Mouse (Mus musculus): Measurements from ENCODE around the gene Capn1.

GRCm38 (mm10) chr19:6005541-6005940, 10.2 kb downstream of the Capn1 start:
- no peak for TF ChIP-seq TCF12 (IDR thresholded peaks at IDR 0.05; ENCODE audit: insufficient read depth, poor library complexity, severe bottlenecking)
- no peak for TF ChIP-seq POLR2A (IDR thresholded peaks at IDR 0.05; ENCODE audit: insufficient read length, low read depth)
- TF ChIP-seq POLR2AphosphoS2 (IDR thresholded peaks at IDR 0.05; ENCODE audit: insufficient read length, low read depth), result no peak
- TF ChIP-seq USF1 (IDR thresholded peaks at IDR 0.05; ENCODE audit: low read depth), result no peak
- no peak for TF ChIP-seq TCF3 (IDR thresholded peaks at IDR 0.05; ENCODE audit: insufficient read length, low read depth)

Measured in myocyte (in vitro differentiated cells).